Mouse (Mus musculus) inflammation-experienced regulatory T-cells (primary cell): Measurements from ENCODE around the gene Tfr2. TPM values are rescaled to one million over a fixed set of nuclear protein-coding genes. Genes with fewer than 3 reads are reported as not detected.

ENCODE experiments used
- polyA plus RNA-seq, 2 experiments: library from polyadenylated mRNA; unstranded; fragments of 100-300 nt; shearing (Covaris generic); gene quantifications; one replicate each; pipeline ENCODE4 v1.2.1; 2017

Tfr2 gene
- 1 to 10 TPM; 1.3 to 1.4 TPM for polyA plus RNA-seq

DNA sequence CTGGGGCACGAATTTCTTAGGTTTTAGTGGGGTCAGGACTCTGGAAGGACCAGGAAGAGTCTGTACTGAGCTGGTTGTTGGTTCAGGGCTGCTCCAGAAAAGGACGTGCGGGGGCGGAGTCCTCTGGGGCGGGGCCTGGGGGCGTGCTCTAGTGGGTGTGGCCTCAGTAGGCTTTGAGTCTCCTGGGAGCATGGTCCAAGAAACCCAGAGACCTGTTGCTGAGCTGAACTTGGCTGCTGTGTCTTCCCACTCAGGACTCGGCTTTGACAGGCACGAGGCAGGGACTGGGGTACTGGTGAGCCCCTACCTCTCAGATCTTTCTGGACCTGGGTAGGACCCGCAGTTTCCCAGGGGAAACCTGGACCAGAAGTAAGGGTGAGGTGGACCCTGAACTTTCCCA lies at the start of gene Tfr2:
Gene Tfr2 (plus strand): TSS at position 176 of the 400 bp plus-strand sequence.

GRCm38 (mm10) chr5:137533117-137533827 lies 36.4 kb upstream of the Tfr2 start, which contains the start of the genes Epo and Gnb2:
Gene Epo, minus strand, starts transcription at chr5:137533242.
Gene Gnb2, minus strand, starts transcription at chr5:137533510.

GRCm38 (mm10) chr5:137553411-137553837 lies 16.2 kb upstream of the Tfr2 start, which contains the start of gene Actl6b:
Gene Actl6b, plus strand, starts transcription at chr5:137553517.

DNA sequence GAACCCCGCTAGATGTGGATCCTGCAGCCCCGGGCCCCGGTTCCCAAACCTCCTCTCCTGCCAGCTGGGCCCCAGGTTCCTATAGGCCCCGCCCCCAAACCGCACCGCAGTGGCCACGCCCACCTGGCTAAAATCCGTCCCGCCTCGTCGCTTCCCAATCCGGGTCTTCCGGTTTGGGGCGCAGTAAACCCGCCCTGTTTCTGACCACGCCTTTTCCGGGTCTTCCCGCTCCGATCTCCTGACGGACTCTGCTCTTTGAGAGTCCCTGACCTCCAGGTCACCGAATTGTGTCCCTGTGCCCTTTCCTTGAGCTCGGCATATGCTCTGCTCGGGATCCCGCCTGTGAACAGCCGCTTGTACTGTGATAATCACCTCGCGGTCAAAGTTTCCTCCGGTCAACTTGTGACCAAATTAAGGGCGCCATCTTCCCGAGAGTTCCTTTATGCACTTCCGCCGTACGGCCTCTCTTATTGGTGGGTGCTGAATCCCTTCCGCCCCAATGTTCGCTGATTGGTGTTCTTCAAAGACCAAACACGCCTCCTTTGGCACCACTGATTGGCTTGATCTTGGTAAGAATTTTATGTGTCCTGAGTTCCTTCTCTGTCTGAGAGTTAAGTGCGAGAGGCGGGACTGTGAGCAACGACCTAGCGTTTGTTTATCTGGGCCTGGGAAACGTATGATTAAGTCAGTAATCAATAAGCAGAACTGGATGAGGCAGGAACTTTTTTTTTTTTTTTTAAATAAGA lies 31.2 kb downstream of the Tfr2 start, which contains the start of gene Mospd3:
Gene Mospd3 (minus strand): TSS at position 440 of the 746 bp plus-strand sequence.

GRCm38 (mm10) chr5:137613550-137613949 lies 43.9 kb downstream of the Tfr2 start, which contains the start of gene Pcolce:
Gene Pcolce, minus strand, starts transcription at chr5:137613784.

DNA sequence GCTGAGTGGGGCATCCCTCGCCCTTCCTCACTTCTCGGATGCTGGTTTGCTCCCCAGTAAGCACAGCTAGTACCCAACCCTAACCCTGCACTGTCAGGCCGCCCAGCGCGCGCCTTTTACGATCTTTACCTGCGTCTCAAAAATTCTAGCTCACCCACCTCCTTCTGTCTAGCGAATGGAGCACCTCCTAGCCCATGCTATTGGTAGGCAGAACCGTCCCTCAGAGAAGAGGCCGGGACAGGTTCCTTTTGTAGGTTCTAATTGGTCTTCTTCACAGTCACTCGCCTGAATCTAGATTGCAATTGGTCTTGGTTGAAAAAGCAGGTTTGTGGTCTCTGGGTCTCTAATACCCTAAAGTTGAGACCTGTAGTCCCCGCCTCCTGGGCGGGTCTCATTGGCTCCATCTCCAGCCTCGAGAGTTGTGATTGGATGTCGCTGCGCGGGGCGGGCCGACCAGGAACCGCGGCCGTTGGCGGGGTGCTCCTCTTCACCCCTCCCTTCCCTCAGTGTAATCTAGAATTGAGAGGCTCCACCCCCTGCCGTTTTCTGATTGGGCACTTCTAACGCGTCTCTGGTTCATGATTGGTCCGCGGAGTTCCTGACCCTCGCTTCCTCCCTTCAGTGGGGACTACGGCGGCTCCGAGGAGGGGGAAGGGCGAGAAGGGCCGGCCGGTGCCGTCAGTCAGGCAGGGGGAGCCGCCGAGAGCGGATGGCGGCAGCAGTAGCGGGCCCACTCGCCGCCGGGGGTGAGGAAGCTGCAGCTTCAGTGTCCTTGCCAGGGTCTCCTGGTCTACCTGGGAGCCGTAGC lies 59.1 kb downstream of the Tfr2 start, which contains the start of the genes Fbxo24, Lrch4 and Gm20605:
Gene Fbxo24 (minus strand): TSS at position 505 of the 808 bp plus-strand sequence.
Gene Lrch4 (plus strand): TSS at position 624 of the 808 bp plus-strand sequence.
Gene Gm20605 (plus strand): TSS at position 678 of the 808 bp plus-strand sequence.

Other genes starting within 250 kb of the Tfr2 start
- gene Slc12a9, start 236.2 kb upstream of the Tfr2 start, polyA plus RNA-seq: 10 to 100 TPM; 19.0 to 24.9 TPM
- under 1 TPM; 0.14 to 0.64 TPM for gene Ephb4, start 219.7 kb upstream of the Tfr2 start, polyA plus RNA-seq
- gene Zan, start 92.8 kb upstream of the Tfr2 start, polyA plus RNA-seq: 1 to 10 TPM; 1.1 to 4.1 TPM
- gene Pop7, start 67.3 kb upstream of the Tfr2 start, polyA plus RNA-seq: 10 to 100 TPM; 35.2 to 41.1 TPM
- gene Gigyf1, start 51.3 kb upstream of the Tfr2 start, polyA plus RNA-seq: 10 to 100 TPM; 10.9 to 13.1 TPM
- under 1 TPM in 1 of 2 experiments, not detected in 1; 0.82 TPM for gene Epo, start 36.6 kb upstream of the Tfr2 start, polyA plus RNA-seq
- 100 to 1,000 TPM; 293 to 297 TPM for gene Gnb2, start 36.3 kb upstream of the Tfr2 start, polyA plus RNA-seq
- under 1 TPM in 1 of 2 experiments, not detected in 1; 0.76 TPM for gene Actl6b, start 16.3 kb upstream of the Tfr2 start, polyA plus RNA-seq
- gene Mospd3, start 31.2 kb downstream of the Tfr2 start, polyA plus RNA-seq: 10 to 100 TPM; 85.5 to 87.9 TPM
- 1 to 10 TPM in 1 of 2 experiments, under 1 TPM in 1; 0.69 to 1.2 TPM for gene Pcolce, start 43.9 kb downstream of the Tfr2 start, polyA plus RNA-seq
- under 1 TPM; 0.33 to 0.52 TPM for gene Fbxo24, start 59.2 kb downstream of the Tfr2 start, polyA plus RNA-seq
- 100 to 1,000 TPM; 290 to 324 TPM for gene Lrch4, start 59.3 kb downstream of the Tfr2 start, polyA plus RNA-seq
- 10 to 100 TPM; 73.7 to 90.1 TPM for gene Gm20605, start 59.3 kb downstream of the Tfr2 start, polyA plus RNA-seq
- 100 to 1,000 TPM; 128 to 152 TPM for gene Sap25, start 71.5 kb downstream of the Tfr2 start, polyA plus RNA-seq
- gene Irs3, start 75.9 kb downstream of the Tfr2 start, polyA plus RNA-seq: under 1 TPM in 1 of 2 experiments, not detected in 1; 0.99 TPM
- 10 to 100 TPM; 24.5 to 38.9 TPM for gene Agfg2, start 114.9 kb downstream of the Tfr2 start, polyA plus RNA-seq
- gene Nyap1, start 171.8 kb downstream of the Tfr2 start, polyA plus RNA-seq: 1 to 10 TPM in 1 of 2 experiments, under 1 TPM in 1; 0.16 to 1.3 TPM
- gene Tsc22d4, start 175.9 kb downstream of the Tfr2 start, polyA plus RNA-seq: 100 to 1,000 TPM; 338 to 405 TPM
- 100 to 1,000 TPM; 101 to 106 TPM for gene Ppp1r35, start 209.0 kb downstream of the Tfr2 start, polyA plus RNA-seq
- gene Mepce, start 217.8 kb downstream of the Tfr2 start, polyA plus RNA-seq: 10 to 100 TPM; 34.7 to 39.4 TPM
- gene Zcwpw1, start 218.0 kb downstream of the Tfr2 start, polyA plus RNA-seq: 10 to 100 TPM; 10.4 to 23.8 TPM